Mouse (Mus musculus): ENCODE measurements around the gene Cntnap5a.

Cntnap5a gene

DNA sequence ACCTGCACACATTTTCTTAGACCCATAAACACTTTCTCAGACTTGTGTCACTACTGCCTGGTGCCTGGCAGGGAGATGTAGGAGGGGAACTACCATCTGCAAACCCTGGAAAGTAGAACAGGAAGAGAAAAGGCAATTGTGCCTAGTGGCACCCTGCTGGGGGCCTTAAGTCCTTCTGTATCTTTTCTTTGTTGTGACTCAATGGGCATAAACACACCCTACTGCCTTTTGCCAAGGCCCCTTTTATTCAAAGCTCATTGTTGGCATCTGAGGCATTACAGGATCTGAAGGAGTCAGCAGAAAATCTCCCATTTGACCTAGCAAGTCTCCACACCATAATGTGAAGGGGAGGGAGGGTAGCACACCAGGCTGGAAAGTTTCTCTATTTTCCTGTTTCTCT, 682.2 kb downstream of the Cntnap5a start:
- DNase-seq (ENCODE audit: low spot score), result peak; percentile 56

DNA sequence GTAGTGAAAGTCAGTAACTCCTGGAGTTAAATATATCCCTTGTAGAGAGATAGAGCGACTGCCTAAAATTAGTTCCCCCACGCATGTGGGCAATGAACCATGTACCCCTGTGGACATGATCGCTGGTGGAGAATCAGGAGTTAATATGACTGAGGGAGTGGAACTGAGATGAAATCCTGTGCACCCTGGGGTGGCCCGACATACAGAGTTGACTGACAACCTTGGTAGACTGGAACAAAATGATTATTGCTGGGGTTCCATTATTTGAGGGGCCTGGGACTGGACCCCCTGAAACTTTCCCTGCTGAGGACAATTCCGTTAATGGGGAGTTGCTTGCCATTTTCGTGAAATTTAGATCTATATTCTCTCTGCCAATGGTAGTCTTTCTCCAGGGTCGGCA, 683.0 kb downstream of the Cntnap5a start:
- no peak for DNase-seq (ENCODE audit: low spot score)

DNA sequence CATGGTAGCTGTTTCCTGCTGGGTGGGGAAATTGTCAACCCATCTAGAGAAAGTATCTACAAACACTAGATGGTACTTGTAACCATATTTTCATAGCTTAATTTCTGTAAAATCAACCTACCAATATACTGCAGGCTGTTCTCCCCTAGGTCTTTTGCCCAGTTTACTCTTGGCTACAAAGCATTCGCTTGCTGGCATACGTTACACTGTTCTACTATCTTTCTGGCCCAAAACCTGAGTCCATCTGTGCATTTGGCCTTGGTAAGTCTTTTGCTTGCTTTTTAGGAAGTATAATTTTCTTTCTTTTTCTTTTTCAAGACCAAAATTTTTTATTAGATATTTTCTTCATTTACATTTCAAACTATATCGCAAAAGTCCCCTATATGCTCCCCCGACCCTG, 686.3 kb downstream of the Cntnap5a start:
- DNase-seq (ENCODE audit: low spot score), result no peak

DNA sequence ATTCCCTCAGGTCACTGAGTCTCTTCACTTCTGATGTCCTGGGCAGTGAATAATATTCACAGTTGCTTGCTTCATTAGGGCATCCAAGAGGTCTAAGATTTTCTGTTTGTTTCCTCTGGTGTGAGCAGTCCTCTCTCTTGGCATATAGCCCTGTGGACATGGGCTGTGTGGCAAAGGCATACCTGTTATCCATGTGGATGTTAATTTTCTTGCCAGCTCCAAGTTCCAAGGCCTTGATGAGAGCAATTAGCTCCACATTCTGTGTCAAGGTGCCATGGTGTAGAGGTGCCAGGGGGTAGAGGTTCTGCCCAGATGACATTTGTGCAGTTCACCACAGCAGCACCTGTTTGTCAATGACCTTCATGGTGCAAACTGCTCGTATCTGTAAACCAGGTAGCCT, 689.0 kb downstream of the Cntnap5a start:
- no peak for DNase-seq (ENCODE audit: low spot score)

DNA sequence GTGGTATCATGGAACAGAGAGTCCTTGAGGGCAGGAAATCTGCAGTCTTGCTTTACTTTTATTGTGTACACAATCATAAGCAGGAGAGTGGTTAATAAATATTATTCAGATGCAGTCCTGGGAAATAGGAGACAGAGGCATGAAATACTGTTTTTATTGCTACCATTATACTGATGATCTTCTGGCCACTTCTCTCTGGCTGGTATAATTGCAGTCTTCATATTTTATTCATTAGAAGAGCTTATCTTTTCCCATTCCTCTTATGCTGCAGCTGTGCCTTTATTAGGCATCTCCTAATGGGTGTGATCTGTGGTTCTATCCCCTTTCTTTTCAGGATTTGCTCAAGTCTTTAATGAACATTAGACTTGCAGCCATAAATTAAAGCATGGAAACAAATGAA, 707.8 kb downstream of the Cntnap5a start:
- DNase-seq (ENCODE audit: low spot score), result peak; percentile 15

DNA sequence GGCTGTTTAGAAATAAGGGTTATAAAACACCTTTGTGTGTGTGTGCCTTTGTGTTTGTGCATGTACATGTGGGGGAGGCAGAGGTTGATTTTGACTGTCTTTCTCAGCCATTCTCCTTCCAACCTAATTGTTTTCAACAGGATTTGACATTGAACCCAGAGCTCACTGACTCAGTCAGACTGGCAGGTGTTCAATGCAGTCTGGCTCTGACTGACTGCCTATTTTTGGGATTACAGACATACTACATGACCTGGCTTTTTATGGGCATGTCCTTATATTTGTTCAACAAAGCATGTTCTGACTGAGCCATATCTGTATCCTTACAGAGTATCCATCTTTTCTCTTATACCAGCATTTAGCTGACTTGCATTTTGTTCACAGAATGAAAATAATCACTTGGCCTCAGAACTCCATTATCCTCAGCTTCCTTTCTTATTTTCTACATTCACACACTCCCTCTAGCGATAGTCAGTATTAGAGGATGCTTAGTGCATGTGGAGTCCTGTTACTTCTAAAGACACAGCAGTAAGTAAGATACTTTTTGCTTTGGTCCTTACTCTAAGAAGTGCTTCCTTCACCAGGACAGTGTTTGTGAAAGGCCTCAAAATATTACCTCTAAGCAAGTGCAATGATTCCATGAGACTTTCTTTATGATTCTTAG, 717.6 kb downstream of the Cntnap5a start:
- no peak for DNase-seq (ENCODE audit: low spot score)

DNA sequence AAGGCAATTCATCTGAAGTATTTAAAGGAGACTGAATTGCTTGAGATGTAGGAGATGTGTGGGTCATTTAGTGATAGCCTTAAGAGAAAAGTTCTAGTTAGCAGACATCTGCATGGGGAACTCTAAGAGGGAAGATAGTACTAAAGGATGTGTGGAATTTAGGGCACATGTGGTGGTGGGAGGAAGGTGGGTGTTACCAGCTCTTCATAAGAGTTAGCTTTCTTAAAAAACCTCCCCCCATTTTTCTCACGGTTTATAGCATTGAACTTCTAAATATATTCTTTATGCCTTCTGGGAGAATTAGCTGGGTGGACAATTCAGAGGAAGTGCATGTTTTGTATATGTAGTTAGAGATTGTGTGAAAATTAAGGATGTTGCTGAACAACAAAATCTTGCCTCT, 725.3 kb downstream of the Cntnap5a start:
- DNase-seq (ENCODE audit: low spot score), result no peak

DNA sequence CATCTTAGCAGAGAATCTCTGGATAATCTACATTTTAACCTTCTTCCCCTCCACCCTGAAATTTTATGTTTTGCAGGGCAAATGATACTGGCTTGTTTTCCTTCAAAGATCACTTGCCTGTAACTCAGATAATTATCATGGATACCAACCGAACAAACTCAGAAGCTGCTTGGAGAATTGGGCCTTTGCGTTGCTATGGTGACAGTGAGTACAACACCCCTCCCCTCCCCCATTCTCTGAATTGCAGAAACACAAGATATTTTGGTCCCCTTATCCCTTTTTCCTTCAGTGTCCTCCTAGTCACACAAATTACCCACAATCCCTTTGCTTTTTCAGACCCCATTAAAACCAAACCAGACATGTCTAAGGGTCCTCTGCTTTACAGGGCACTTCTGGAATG, 743.8 kb downstream of the Cntnap5a start:
- DNase-seq (ENCODE audit: low spot score), result peak; percentile 13

DNA sequence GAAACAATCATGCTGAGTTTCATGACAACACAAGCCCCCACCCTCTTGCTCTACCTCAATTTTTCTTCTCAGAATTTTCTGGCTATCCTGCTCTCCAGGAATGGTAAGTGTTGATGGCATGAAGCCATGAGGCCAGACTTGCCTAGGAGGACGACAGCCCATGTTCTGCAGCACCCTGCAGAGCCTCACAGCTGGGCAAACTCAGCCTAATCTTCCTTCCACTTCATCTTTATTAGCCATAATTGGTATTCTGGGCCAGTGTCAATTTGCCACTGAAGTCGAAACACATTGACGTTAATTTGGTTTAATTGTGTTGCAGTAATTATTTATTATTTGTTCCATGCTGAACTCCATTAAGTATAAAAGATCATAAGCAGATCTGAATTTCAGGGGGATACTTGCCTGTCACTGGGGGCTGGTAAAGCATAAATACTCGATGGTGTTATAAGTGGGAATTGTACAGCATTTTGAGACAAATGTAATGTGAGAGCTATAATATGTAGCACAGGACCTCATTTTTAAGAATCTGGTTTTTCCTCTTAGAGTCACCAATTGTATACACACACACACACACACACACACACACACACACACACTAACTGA, 770.7 kb downstream of the Cntnap5a start:
- peak; percentile 75 for DNase-seq (ENCODE audit: low spot score)

DNA sequence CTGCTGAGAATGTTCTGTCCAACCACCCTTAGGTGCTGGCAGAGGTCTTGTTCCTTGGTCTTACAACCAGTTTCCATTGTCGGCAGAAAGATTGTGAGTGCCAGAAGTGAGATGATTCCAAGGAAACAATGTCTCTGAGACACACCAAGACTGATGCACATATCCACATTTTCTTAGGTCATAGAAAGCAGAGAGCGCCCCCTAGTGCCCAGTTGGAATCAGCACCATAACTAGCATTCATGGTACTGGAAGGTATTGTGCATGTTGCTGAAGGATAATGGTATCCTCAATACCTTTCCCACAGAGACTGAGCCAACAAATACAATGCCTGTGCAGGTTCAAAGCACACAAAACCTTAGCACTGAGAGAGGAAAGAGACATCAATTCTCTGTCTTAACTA, 793.1 kb downstream of the Cntnap5a start:
- DNase-seq (ENCODE audit: low spot score), result peak; percentile 85

DNA sequence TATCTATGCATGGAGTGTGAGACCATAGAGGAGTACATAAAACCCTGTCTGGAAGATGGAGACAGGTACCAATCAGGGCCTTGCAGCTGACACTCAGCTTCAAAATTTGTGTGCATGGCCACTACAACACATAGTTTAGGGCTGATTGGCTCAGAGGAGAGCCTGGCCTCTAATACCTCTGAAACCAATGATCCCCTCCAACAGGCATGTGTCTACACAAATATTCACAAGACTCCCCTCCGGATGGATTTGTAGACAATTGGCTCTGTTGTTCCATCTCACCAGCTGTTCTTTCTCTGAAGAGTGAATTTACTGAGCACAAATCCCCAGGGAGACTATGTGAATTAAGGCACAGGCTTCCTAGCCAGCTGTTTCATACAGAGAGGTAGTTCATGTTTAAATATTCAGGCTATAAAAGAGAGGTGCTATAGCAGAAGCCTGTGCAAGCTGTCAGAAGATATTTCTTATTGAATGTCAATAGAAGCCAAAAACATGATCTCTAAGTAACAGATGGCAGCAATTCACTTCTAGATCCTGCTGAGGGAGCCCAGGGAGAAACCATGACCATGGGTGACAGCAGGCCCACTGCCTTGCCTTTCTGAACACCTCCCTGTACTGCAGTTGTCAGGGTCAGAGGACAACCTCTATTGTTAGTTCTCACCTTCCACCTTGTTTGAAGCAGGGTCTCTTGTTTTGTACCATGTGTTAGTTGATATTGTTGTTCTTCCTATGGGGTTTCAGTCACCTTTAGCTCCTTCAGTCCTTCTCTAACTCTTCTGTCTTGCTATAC, 804.4 kb downstream of the Cntnap5a start:
- DNase-seq (ENCODE audit: low spot score), result peak; percentile 30

DNA sequence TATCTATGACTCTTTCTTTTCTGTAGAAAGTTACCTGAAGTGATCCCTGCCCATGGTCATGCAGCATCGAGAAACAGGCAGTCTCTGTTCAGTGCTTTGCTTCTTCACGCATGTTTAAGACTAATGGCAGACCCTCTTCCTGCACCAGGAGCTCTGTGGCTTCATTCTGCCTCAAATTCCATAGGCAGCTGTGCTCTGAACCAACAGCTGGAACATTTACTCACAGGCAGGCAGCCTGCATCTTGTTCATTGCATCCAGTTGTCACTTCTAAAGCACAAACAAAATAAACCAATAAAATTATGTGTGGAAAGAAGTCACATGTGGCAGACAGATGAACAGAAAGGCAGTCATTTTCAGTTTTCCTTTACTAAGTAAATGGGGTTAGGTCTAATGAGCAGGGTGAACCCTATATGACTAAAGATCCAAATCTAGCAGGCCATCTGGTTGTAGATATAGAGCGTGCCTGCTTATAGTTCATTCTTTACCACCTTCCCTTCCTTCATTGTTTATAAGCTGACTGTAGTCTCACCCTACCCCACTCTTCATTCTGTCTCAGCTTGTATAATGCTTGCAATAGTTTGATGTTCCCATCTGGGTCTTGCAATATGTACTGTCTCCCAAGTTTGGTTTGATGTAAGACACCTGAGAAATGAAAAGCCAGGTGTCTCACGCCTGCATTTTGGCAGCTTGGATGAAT, 893.6 kb downstream of the Cntnap5a start:
- no peak for DNase-seq (ENCODE audit: low spot score)

DNA sequence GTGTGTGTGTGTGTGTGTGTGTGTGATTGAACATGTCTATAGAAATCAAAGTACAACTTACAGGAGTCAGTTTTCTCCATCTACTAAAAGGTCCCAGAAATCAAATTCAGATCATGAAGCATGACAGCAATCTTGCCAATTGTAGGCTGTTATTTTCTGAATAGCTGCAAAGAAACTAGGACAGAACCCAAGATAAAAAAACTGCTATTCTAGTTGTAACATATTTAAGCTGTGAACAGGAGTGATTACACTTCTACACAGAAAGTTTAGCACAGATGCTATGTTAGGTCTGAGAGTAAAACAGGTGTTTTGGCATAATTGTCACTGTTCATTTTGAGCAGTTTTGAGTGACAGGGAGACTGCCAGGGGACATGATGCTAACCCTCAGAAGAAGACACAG, 931.7 kb downstream of the Cntnap5a start:
- DNase-seq (ENCODE audit: low spot score), result no peak
